Mouse (Mus musculus) cerebral cortex, adult 2 months (tissue): ENCODE data around the gene Inpp5f.

Experiments used
- WGBS: fragments of 180-500 bp; shearing (Covaris S2); methylation state at CpG from one replicate; pipeline ENCODE4 v1.1.7; 2018; 5-methylcytosine and 5-hydroxymethylcytosine counted together

Gene Inpp5f

DNA sequence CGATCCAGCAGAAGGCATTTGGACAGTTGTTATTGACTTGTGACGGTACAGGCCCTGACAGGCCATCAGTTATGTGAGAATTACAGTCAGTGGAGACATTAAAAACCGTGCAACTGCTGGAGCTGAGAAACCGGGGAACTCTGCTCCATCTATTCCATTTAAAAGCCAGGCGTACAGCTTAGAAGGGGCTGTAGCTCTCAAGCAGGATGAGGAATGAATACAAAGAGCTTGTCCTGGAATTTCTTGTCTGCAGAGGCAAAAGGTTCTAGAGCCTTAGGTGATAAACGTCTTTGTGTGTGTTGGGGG lies 18.2 kb upstream of the Inpp5f start:
- 37% methylated on average over 6 of the region's 6 CpGs for WGBS

DNA sequence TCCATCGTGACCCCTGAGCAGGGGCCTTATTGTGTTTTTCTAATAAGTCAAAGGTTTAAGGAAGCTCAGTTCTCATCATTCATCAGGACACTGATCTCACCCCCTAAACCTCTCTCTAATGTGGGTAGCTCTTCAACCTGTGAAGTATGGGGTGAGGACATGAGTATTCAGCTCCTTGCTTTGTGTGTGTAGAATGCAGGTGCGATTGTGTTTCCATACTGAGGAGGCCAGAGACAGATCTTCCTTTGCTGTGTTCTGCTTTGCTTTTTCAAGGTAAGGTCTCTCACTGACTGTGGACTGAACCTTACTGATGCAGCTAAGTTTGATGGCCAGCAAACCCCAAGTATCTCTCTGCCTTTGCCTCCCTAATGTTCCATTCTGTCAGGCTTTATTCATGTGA lies 14.9 kb upstream of the Inpp5f start:
- 96% methylated on average over 2 of the region's 2 CpGs for WGBS

DNA sequence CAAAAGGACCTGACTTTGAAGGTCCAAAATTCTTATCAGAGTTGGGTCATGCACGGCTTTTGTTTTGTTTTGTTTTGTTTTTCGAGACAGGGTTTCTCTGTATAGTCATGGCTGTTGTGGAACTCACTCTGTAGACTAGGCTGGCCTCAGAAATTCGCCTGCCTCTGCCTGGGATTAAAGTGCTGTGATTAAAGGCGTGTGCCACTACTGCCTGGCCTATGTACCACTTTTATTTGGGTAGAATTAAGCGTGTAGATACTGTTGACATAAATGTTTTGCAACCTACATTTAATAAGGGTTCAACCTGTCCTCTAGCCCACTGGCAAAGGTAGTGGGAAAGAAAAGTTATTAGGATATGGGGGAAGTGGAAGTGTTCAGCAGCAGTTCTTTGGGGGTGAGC lies 12.1 kb upstream of the Inpp5f start:
- 87% methylated on average over 5 of the region's 5 CpGs for WGBS

DNA sequence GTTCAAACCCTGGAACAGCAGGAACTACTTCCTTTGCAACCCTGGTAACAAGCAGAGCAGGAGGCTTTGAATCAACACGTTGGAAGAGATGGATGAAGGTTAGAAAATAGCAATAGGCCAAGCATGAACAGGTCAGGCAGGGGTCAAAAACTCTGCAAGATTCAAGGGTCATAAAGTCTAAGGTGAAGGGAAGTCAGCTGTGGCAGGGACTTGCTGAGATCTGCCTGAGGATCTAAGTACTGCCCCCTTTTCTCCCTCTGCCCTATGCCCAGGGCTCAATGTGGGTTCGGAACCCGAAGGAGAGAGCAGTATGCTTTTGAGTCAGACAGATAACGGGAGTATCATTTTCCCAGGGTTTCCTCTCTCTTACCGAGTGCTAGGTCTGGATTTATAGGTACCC lies 9.3 kb upstream of the Inpp5f start:
- 83% methylated on average over 5 of the region's 5 CpGs for WGBS

DNA sequence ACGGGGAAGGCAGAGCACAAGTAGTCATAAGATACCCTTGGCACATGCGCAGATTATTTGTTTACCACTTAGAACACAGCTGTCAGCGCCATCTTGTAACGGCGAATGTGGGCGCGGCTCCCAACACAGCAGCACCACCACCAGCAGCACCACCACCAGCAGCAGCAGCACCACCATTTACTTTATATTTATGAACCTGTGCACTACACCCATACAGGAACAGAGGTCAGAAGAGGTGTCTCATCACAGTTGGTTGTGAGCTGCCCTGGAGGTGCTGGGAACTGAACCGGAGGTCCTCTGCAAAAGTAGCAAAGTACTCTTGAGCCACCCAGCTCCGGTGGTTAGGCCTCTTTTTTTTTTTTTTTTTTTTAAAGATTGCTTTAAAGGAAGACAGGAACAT lies 1.2 kb upstream of the Inpp5f start:
- 98% methylated on average over 8 of the region's 9 CpGs for WGBS

DNA sequence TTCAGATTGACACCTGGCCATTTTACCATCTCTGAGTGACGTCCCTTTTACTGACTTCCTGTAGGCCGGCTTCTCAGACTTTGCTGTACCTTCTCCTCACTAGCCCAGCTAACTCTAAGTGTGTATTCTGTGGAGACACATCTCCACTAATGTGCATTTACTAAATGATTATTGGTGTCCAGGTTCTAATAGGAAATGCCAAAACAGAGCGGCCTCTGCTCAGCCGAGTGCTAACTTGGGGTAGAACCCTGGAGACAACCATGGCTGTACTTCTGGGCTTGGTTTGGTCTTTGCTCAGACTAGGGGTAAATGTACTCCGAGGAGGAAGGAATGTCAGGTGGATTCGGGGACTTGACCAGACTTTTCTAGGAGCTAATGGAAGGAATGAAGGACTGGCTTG lies 638 bp upstream of the Inpp5f start:
- WGBS: 79% methylated on average over 6 of the region's 6 CpGs

DNA sequence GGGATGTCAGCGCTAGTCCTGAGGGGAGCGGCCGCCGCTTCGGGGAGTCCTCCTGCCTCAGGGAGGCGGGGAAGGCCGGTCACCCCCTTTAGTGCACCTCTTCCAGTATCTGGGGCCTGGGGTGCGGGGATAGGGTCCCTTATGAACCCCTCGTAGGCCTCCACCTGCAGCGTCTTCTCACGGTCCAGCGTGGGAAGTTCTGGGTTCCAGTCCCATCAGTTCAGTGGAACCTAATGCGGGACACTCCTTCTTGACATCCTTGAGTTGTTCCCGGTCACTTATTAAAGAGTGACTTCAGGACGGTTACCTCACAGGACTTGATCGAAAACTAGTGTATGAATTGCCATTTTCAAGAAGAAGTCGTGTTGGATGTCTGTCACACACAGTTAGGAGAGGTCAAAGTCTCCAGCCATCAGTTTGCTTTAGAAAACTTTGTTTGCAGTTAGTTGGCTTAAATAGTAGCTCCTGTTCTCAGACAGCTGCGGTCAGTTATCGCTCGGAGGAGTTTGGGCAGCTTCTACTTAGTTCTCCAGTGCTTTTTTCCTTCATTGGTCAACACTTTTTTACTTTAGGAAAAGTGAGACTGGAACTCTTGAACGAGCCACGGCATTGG lies 777 bp downstream of the Inpp5f start:
- 16% methylated on average over 22 of the region's 22 CpGs for WGBS

DNA sequence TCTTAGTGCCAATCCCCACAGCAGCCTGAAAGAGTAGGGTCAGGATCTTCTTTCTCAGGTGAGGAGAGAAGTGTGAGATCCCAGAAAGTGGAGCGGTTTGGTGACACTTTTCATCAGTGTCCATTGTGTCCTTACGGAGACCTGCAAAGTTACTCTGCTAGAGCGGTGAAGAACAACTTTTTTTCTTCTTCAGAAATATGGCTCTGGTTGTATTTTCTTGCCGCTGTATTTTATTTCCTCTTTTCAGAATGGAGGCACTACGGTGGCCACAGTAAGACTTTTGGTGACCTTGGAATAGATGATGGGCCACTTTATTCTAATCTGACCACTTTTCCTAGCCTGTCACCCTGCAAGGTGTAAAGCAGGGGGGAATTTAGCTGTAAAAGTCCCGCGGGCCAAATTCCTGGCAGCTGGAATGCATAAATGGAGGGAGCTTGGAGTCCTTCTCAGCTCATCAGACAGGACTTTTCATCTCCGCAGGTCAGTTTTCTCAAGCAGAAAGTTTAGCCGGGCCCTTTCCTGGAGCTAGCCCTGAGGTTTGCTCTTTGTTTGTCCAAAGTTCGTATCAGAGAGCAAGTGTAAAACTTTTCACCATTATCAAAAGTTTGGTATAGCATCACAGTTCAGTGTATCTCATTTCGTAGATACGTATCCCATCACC lies 1.5 kb downstream of the Inpp5f start:
- 81% methylated on average over 12 of the region's 12 CpGs for WGBS

DNA sequence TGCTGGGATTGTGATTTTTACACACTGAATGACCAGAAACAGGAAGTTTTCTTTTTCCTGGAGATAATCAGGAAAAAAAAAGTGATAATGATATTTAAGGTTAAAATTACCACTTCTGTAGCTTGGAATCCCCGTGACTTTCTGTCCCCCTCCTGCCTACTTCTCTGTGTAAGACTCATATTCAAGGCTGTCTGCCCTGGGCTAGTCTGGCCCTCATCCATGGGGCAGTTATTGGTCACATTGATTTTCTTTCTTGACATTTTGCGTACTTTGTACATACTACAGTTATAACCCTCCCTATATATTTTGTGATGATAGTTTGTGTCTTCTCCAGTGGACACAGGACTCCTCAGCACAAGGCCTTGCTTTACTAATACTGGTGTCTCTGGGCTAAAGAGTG lies 2.5 kb downstream of the Inpp5f start:
- 81% methylated on average over 2 of the region's 2 CpGs for WGBS

DNA sequence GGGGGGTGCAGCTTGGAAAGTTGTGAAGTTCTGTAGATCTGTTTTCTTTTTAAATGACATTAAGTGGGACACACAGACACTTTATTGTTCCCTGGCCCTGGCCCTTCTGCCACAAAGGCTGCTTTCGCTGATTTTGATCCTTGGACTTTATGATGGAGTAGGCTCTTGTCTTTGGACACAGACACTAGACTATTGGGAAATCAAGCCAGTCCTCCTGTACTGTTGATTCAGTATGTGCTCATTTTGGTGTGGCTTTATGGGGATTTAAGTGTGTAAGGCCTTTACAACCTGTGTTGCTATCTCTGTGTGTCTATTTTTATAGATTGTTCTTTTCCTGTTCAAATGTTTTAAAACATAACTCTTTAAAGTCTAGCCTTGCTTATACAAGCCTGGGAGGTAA lies 6.5 kb downstream of the Inpp5f start:
- 85% methylated on average over 1 of the region's 1 CpGs for WGBS

DNA sequence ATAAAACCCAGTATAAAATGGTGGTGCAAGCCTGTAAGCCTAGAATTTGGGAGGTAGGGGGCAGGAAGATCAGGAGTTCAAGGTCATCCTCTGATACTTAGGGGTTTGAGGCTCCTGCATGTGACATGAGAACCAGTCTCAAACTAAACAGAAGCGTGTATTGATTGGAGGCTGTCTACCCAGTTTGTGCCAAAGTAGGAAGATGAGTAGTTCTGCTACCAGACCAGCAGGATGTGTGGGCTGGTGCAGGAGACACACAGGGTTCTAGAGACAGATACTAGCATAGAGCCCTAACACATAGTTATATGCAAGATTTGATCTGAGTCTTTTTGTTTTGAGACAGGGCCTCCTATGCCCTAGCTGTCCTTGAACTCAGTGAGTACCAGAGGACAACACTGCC lies 9.1 kb downstream of the Inpp5f start:
- 52% methylated on average over 1 of the region's 1 CpGs for WGBS

DNA sequence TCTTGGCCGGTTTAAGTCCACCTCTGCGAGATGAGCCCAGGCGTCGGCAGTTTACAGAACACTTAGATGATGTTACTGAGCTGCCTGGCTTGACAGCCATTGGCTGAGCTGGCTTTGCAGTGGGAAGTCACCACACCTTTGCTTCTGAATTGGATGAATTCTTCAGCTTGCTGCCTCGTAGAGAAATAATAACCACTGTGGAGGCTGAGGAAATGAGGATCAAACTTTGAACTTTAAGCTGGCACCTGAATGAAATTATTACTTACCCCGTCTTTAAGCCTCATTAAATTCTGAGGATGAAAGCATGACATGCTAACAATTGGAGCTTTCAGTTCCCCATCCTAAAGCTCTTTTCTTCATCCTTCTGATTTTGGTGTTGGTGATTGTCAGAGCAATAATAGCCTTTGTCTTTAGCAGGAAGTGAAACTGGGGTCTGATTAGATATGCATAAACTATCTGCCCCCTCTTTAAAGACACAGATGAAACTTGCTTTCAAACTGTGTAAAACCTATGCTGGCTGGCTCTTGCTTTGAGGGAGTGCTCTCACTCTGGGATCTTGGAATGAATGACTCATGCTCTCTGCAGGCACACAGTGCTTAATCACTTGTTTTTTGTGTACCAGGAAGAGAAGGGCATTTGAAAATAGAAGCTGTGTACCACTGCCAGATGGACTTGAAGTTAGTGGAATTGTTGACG lies 11.3 kb downstream of the Inpp5f start:
- 23% methylated on average over 7 of the region's 7 CpGs for WGBS

DNA sequence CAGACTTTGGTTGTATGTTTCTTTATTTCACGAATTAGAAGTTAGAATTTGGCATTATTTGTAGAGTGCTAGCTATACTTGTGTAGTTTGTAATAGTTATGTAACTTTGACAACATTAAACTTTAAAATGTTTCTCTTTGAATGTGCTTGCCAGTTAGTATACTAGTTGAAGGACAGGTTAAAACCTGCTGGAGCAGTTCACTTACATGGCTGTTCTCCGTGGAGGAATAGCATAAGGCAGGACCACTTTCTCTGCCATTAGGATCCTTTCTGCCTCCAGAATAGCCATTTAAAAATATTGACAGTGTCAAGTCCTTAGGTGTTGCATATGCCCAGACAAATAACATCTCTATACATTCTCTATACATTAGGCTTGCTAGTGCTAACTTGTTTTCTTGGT lies 11.9 kb downstream of the Inpp5f start:
- 36% methylated on average over 2 of the region's 2 CpGs for WGBS

DNA sequence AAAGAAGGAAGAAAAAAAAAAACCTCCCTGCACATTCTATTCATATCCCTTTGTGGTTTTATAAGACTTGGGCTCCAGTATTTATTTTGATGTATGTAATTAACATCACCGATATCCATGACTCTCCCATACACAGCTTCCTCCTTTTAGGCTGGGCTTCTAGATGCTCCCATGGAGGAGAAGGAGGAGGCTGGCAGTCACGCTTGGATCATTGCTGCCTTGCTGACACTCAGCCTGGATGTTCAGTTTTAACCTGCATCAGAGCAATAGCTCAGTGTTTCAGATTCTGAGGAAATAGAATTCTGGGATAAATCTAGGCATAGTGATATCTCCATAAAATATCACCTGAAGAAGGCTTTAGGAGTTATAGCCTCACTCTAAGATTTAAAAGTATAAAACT lies 14.3 kb downstream of the Inpp5f start:
- WGBS: 89% methylated on average over 2 of the region's 2 CpGs

DNA sequence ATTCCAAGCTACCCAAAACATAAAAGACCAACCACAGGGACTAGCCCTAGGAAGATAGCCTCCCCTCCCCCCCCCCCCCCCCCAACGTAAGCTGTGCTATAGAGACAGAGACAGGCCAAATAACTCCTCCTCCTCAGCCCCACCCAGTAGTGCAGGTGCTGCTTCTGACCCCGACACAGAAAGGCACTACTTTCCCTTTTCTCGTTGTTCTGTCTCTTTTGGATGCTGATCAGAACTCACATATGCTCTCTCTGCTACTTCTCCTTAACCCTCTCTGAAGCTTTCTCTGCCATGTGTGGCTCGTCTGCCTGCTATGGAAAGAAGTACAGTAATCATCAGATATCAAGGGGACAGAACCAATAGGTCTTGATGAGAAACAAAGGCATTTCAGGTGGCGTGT lies 15.5 kb downstream of the Inpp5f start:
- WGBS: 64% methylated on average over 5 of the region's 5 CpGs

DNA sequence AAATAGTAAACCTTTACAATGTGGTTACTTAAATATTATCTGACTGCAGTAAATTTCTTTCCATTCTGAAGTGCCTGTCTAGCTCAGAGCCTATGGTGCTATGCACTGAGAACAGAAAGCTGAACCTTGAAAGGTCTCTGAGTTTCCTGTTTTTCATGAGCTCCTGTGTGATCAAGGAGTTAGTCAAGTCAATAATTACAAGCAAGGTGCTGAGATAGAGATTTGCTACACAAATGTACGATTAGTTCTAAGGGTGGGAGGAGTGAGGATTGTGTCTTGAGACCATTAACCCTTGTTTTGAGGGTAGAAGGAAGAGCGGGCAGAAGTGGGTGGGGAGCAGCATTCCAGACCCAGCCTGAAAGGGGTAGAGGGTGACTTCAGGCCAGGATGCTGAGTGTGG lies 16.1 kb downstream of the Inpp5f start:
- whole genome bisulfite sequencing: 81% methylated on average over 2 of the region's 2 CpGs

DNA sequence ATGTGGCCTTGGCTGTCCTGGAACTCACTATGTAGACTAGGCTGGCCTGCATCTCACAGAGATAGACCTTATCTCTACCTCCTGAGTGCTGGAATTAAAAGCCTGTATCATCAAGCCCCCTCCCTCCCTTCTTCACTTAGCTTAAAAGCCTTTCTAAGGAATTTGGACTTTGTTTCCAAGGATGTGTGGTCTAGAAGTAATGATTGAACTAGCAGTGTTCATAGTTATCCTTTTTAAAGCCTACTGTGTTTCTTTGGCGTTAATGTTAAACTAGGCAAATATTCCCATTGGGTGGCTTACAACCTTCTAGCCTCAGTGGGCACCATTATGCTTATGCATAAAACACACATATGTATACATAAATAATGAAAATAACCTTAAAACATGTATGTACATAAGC lies 16.6 kb downstream of the Inpp5f start:
- 91% methylated on average over 1 of the region's 1 CpGs for WGBS

DNA sequence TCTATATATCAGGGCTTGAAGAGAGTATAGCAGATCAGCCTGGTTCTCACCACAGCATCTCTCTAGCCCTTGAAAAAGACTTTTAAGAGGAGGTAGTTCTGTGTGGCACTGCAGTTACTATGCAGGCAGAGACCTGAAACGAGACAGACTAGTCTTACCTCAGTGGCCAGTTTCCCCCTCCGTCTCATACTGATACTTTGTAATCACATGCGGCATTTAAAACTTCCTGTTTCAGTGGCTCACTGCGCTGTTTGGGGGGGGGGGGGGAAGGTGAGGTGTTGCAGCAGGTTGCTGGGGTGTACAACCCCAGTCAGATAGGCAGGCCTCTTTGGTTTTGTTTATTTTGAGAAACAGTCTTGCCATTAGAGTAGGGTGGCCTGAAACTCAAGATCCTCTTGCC lies 22.0 kb downstream of the Inpp5f start:
- 78% methylated on average over 4 of the region's 4 CpGs for WGBS

DNA sequence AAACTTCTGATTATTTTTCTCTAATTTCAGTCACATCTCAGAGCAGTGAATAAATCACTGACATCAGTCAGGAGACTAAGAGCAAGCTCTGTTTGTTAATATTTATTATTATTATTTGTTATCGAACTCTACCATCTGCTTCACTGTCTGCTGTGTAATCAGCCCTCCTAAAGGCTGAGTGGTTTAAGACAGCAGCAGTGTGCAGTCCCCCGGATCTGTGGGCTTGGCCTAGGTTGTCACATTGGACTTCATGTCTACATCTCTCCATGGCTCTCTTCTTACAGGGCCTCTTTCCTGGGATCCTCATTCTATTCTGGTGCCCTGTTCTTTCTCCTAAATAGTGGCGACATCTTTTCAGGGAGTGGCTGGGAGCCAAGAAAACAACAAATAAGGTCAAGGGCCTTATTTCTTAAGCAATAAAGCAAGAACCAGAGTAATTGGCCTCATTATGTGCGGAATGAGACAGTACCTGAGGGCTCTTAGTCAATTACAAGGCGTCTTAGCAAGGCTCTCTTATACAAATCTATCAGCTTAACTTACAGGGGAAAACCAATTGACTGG lies 28.9 kb downstream of the Inpp5f start:
- WGBS: 77% methylated on average over 5 of the region's 5 CpGs

DNA sequence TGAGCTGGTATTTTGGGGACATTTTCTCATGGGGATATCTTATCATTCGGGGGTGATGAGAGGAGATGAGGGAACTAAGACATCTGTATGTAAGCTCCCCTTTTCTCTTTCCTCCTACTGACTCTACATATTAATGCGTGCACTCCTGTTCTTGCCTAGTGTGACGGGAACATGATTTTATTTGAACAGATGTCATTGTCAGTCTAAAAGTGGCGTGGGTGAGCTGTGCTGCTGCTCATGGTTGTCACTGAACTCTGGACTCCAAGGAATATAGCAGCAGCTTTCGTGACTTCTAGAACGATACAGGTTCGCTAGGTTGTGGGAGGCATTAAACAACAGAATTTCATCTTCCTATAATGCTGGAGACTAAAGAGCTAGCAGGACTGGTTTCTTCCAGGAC lies 30.4 kb downstream of the Inpp5f start:
- 66% methylated on average over 7 of the region's 7 CpGs for WGBS

DNA sequence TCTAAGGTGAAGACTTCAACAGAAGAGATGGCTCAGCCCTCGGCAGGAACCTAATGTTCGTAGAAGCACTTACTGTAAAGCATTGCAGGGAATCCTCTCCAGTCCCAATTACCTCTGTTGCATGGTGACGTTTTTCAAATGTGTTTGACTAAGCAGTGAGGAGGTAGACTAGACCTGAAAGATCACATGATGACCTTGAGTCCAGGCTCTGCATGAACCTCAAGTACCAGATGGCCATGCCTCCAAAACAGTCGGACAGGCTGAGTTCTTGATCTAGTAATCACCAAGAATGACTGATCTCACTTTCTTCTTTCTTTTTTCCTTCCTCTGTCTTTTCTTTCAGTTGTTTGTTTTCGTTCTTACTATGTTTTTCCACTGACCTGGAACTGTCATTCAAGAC lies 31.3 kb downstream of the Inpp5f start:
- WGBS: 70% methylated on average over 5 of the region's 5 CpGs

DNA sequence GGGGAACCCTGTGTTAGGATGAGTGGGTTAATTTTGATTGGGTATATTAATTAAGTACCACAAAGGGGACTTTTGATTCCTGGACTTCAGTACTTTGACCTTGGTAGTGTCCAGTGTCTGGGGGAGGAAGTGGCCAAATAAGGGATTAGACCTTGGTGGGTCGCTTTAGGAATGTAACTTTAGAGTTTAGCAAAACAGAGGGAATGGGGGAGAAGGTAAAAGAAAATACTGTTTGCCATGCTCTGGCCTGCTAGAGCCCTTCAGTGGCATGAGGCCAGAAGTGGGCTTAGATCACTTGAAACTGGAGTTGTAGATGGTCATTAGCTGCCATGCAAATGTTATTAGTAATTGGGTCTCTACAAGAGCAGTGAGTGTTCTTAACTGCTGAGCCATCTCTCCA lies 45.8 kb downstream of the Inpp5f start:
- 95% methylated on average over 1 of the region's 1 CpGs for WGBS

DNA sequence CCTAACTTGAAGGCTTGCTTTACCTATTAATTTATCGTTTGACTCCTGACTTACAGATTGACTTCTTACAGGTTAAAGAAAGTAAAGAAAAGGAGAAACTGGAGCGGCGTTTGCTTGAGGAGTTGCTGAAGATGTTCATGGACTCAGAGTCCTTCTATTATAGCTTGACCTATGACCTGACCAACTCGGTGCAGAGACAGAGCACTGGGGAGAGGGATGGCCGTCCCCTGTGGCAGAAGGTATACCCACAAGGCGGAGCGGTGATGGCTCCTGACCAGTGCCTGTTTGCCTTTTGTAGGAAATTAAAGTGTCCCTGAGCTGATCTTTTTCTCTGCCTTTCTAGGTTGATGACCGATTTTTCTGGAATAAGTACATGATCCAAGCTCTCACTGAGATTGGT lies 52.8 kb downstream of the Inpp5f start:
- 95% methylated on average over 8 of the region's 8 CpGs for WGBS
